In the genomic region with DNA sequence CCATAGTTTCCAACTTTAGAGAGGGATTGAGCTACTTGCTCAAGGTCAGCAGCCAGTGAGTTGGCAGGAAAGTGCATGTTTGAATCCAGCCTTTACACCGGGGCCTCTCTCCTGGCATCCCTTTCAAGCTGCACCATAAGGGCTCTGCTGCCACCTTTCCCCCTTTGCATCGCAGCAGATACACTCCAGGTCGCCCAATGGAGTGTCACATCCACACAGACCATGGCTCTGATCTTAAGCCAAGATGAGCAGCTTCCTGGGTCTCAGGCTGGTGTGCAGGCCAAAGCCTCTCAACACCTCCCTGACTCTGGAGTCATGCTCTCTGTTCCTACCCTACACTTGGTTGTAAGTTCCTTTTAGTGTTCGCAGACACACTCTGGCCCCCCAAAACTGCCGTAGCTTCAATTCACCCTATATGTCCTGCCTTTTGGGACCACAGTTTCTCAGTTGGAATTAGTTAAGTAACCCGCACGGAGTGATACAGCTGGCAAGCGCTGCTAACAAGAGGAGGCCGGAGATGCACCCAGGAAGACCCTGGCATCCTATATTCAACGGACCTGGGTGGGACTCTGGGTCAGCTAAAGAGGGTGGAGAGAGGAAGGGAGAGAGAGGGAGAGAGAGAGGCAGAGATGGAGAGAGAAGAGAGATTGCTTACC, we compare ENCODE assay signal across 8 mouse cellular contexts. TPM values are rescaled to one million over a fixed set of nuclear protein-coding genes. Genes with fewer than 3 reads are reported as not detected.
DNase-seq lines count a peak whose midpoint lies in the region; ATAC-seq and TF ChIP-seq lines count a peak whose summit lies in the region.

No protein-coding gene starts in this region.

- no peak for DNase-seq in testis, postnatal 10 days (ENCODE audit: low spot score)
- DNase-seq in kidney, postnatal 36 days, result peak; percentile 7 to 23
- no peak for DNase-seq in retina, embryonic 14.5 days (ENCODE audit: low spot score)
- DNase-seq in natural killer cell, adult 2 months (ENCODE audit: low spot score in 2 of 2), result no peak
- no peak for DNase-seq in layer of hippocampus, adult 8-10 months (ENCODE audit: low spot score in 2 of 2)

- H3K36me3 ChIP-seq in testis, adult 2 months (ENCODE audit: control insufficient read depth, insufficient read depth, low read length), result no peaks in the 10 kb centered on the region
- H3K36me3 ChIP-seq in heart, embryonic 11.5 days (ENCODE audit: control insufficient read depth, insufficient read depth, low read length), result 0 out of 2 replicates have a peak, but pooled peaks cover 4% of the 10 kb centered on the region
- H3K36me3 ChIP-seq in neural tube, embryonic 15.5 days, result no peaks in the 10 kb centered on the region

- peak overlapping the region; percentile 84 for H3K9ac ChIP-seq in heart, embryonic 11.5 days (ENCODE audit: low read depth, low read length)
- H3K9ac ChIP-seq in neural tube, embryonic 15.5 days (replicated peaks), result peak overlapping the region; percentile 55

- no peaks in the 10 kb centered on the region for H3K27me3 ChIP-seq in testis, adult 2 months (ENCODE audit: control insufficient read depth, insufficient read depth, low read length)
- no peaks in the 10 kb centered on the region for H3K27me3 ChIP-seq in heart, embryonic 11.5 days (ENCODE audit: control insufficient read depth, insufficient read depth, low read length)
- H3K27me3 ChIP-seq in neural tube, embryonic 15.5 days (replicated peaks), result peaks cover 13% of the 10 kb centered on the region

- peak overlapping the region; percentile 76 for H3K4me3 ChIP-seq in testis, adult 2 months (ENCODE audit: control insufficient read depth, low read depth, low read length)
- H3K4me3 ChIP-seq in heart, embryonic 11.5 days (ENCODE audit: low read depth, low read length), result peak overlapping the region; percentile 73
- H3K4me3 ChIP-seq in neural tube, embryonic 15.5 days (replicated peaks), result peak overlapping the region; percentile 52

- peak overlapping the region; percentile 94 for H3K4me2 ChIP-seq in heart, embryonic 11.5 days
- peak overlapping the region; percentile 99 for H3K4me2 ChIP-seq in neural tube, embryonic 15.5 days

- TF ChIP-seq POLR2A in testis, adult 2 months (IDR thresholded peaks at IDR 0.05; ENCODE audit: control insufficient read depth, low read depth, low read length), result no peak

- WGBS in heart, embryonic 11.5 days (ENCODE audit: insufficient replicate concordance), result 4% methylated on average over 10 of the region's 10 CpGs
- WGBS in neural tube, embryonic 15.5 days, result 2% methylated on average over 10 of the region's 10 CpGs

- no peak overlapping the region for H3K27ac ChIP-seq in testis, adult 2 months (ENCODE audit: control insufficient read depth, insufficient read depth, low read depth, low read length)
- peak overlapping the region; percentile 92 for H3K27ac ChIP-seq in heart, embryonic 11.5 days (ENCODE audit: low read depth, low read length)
- peak overlapping the region; percentile 70 for H3K27ac ChIP-seq in neural tube, embryonic 15.5 days (replicated peaks)

- peaks cover 14% of the 10 kb centered on the region for H3K4me1 ChIP-seq in testis, adult 2 months (ENCODE audit: control insufficient read depth, insufficient read depth, low read length)
- peaks cover 22% of the 10 kb centered on the region for H3K4me1 ChIP-seq in heart, embryonic 11.5 days (ENCODE audit: control insufficient read depth, insufficient read depth, low read length)
- peaks cover 35% of the 10 kb centered on the region for H3K4me1 ChIP-seq in neural tube, embryonic 15.5 days

- H3K9me3 ChIP-seq in heart, embryonic 11.5 days (replicated peaks; ENCODE audit: control insufficient read depth, low read length), result no peaks in the 10 kb centered on the region
- no peaks in the 10 kb centered on the region for H3K9me3 ChIP-seq in neural tube, embryonic 15.5 days (replicated peaks)

- TF ChIP-seq CTCF in testis, adult 2 months (IDR thresholded peaks at IDR 0.05; ENCODE audit: control insufficient read depth, insufficient read depth, insufficient replicate concordance, low read depth, low read length), result no peak

- ATAC-seq in heart, embryonic 11.5 days (replicated peaks; ENCODE audit: insufficient number of reproducible peaks, low FRiP score, low TSS enrichment), result no peak
- no peak for ATAC-seq in neural tube, embryonic 15.5 days (ENCODE audit: low FRiP score)

RNA-seq across cellular contexts. Expression of gene Pdzrn3, which starts 1.1 kb away (rescaled TPM):
- polyA plus RNA-seq in testis, adult 2 months (2012; rRNA removed), result 1.2 and 1.6 TPM in 2 replicates
- polyA plus RNA-seq in heart, embryonic 11.5 days (2014; fragmentation: Nextera tagmentation; extraction: Ambion mirVana), result 9.5 and 10.5 TPM in 2 replicates
- 22.9 and 24.6 TPM in 2 replicates for polyA plus RNA-seq in neural tube, embryonic 15.5 days (2015; fragmentation: Nextera tagmentation; extraction: Ambion mirVana)
- total RNA-seq in layer of hippocampus, adult 8-10 months (2022), result 10 to 100 TPM in 2 of 4 experiments, 1 to 10 TPM in 2; 8.9 to 11.4 (median 10.3) TPM

Comparison
In these comparisons a context has a peak if more than half of its experiments do, and no peak if none do; other contexts are left out.
1. DNase-seq: peak in kidney, postnatal 36 days (2 of 2); none in testis, postnatal 10 days (single experiment), retina, embryonic 14.5 days (single experiment), natural killer cell, adult 2 months (0 of 2) and layer of hippocampus, adult 8-10 months (0 of 2).
2. Peak in every context shown above with its lines, with median percentiles within 50 percentile points of each other: H3K4me3 ChIP-seq.